Mouse (Mus musculus): Measurements from ENCODE around the gene Tmem53.

DNA sequence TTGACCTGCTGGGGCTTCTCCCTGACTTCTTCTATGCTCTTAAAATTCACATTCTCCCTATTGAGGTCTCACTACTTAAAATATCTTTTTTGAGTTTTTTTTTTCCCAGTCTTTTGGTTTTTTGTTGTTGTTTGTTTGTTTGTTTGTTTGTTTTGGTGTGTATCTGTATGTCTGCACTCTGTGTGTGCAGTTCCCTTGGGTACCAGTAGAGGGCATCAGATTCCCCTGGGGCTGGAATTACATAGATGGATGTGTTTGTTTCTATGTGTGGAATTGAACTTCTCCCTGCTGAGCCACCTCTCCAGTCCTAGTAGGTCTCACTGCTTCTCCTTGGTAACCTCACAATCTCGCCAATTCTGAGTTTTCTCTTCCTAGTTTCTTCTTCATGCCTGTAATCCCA lies 57.7 kb downstream of the Tmem53 start:
- TF ChIP-seq CTCF (IDR thresholded peaks at IDR 0.05; ENCODE audit: borderline replicate concordance, control insufficient read depth, extremely low read depth, insufficient read depth, low read length, poor library complexity) (no peak), POLR2A (IDR thresholded peaks at IDR 0.05; ENCODE audit: control insufficient read depth, extremely low read depth, insufficient read depth, low read length, poor library complexity) (no peak)
